Mouse (Mus musculus) adrenal gland, postnatal 36 days (tissue): ENCODE measurements at regions not wholly inside any gene's neighbourhood (a gene's known extent, or its start where the extent isn't known, plus 50 kb on each side); places are given as distances from the start of the nearest gene placed in this dataset.

Source experiments
- DNase-seq, 2 experiments: peaks; one replicate each; pipeline ENCODE4 v3.0.0; 2021; ENCODE audit warnings: mixed read lengths in 1 of 2

DNA sequence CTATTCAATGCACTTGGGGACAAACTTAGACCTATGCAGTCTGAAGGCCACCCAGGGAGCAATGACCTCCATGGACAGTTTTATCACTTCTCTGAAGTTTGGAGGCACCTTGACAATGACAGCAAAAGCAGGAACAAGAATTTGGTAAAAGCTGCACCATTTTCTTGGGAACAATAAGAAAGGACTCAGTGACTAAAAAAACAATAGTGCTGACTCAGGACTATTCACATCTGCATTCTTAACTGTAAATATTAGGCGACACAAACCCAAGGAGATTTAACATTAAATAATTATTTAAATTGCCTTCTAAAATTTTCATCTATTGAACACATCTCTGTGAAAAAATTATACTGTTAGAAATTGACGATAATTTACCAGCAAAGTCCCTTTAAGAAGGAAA is 356.2 kb downstream of the Nup35 start:
- no peak for DNase-seq

DNA sequence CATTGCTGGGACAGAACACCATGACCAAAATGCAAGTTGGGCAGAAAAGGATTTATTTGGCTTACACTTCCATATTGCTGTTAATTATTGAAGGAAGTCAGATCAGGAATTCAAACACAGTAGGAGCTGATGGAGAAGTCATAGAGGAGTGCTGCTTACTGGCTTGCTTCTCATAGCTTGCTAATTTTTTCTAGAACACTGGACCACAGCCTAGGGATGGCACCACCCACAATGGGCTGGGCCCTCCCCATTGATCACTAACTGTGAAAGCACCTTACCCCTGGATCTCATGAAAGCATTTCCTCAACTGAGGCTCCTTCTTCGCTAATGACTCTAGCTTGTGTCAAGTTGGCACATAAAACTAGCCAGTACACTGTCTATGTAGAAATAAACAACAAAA is 381.3 kb downstream of the Nup35 start:
- no peak for DNase-seq

- DNase-seq = no peak
Observed at GRCm38 (mm10) chr2:81007071-81007470, 390.0 kb downstream of the Nup35 start.

DNA sequence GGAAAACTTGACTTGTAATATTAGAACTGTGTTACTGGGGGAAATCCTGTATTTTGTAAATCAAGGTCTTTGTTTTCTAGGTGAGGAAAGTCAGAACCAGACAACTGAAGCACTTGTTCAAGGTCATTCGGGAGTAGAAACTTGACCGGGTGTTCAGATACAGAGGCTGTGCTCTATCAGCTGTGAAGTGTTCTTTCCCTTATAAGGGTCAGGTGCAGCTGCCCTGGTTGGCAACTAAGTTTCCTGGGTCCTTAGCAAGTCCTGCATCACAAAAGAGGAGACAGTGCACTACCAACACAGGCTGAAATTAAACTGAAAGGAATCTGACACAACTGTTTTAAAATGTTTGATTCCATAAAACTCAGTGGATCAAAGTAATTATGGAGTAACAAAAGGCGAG is 406.6 kb downstream of the Nup35 start:
- DNase-seq = no peak
